Mouse (Mus musculus): Measurements from ENCODE around the gene Lasp1.
"Not testable (repeated sequence)": the region's sequence is repeated elsewhere in the genome, so short reads cannot be mapped to it uniquely, and the experiment has no call there.

Lasp1 gene

GRCm38 (mm10) chr11:97829365-97829764, 30.6 kb downstream of the Lasp1 start:
- DNase-seq (ENCODE audit: low spot score in 2 of 2), result no peak

GRCm38 (mm10) chr11:97829913-97830476, 31.2 kb downstream of the Lasp1 start:
- no peak for DNase-seq (ENCODE audit: low spot score in 2 of 2)

DNA sequence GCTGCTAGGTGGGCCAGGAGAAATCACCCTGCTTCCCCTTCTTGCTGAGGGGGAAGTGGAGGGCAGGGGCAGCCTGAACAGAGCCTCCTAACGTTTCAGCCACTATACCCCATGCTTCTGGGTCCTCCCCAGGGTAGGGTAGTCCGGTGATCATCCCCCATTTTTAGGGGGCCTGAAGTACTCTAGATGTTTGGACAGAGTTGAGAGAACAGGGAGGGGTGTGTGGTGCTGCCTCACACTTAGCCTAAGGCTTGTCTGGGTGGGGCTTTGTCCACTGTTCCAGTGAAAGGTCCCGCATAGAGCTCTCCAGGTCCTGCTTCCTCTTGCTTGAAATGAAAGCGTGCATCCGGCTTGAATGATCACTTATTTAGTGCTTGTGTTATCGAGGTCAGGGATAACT, 31.7 kb downstream of the Lasp1 start:
- no peak for DNase-seq (ENCODE audit: low spot score in 2 of 2)

DNA sequence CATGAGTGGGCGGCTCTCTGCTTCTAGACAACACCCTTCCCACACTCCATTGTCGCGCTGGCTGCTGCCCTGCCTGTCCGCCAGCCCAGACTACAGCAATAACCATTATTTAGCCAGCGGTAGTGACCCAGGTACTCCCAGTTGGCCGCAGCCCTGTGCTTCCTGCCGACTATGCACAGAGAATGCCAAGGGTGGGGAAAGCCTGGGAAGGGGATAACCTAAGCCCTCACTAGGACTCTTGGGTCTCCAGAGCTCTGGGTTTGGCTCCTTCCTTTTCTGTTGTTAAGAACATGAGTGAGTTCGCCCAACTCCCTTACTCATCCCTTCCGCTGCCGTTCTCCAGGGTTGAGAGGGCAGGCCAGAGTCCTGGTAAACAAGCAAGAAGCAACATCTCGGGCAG, 33.2 kb downstream of the Lasp1 start:
- no peak for DNase-seq (ENCODE audit: low spot score in 2 of 2)

DNA sequence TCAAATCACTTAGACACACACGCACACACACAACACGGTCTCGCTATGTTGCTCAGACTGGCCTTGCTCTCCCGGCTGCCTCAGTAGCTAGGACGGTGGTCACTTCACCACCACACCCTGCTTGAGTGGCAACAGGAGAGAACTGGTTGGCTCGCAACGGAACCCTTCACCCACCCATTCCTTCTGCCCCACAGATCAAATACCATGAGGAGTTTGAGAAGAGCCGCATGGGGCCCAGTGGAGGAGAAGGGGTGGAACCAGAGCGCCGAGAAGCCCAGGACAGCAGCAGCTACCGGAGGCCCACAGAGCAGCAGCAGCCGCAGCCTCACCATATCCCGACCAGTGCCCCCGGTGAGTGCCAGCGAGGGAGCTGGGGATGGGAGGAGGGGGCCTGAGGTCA, 34.6 kb downstream of the Lasp1 start:
- no peak for DNase-seq (ENCODE audit: low spot score in 2 of 2)

GRCm38 (mm10) chr11:97836541-97836940, 37.7 kb downstream of the Lasp1 start:
- DNase-seq (ENCODE audit: low spot score in 2 of 2), result no peak

- DNase-seq (ENCODE audit: low spot score in 2 of 2), result not testable (repeated sequence)
Observed at GRCm38 (mm10) chr11:97837051-97837450, 38.3 kb downstream of the Lasp1 start.

GRCm38 (mm10) chr11:97837641-97838149, 38.9 kb downstream of the Lasp1 start:
- no peak for DNase-seq (ENCODE audit: low spot score in 2 of 2)

DNA sequence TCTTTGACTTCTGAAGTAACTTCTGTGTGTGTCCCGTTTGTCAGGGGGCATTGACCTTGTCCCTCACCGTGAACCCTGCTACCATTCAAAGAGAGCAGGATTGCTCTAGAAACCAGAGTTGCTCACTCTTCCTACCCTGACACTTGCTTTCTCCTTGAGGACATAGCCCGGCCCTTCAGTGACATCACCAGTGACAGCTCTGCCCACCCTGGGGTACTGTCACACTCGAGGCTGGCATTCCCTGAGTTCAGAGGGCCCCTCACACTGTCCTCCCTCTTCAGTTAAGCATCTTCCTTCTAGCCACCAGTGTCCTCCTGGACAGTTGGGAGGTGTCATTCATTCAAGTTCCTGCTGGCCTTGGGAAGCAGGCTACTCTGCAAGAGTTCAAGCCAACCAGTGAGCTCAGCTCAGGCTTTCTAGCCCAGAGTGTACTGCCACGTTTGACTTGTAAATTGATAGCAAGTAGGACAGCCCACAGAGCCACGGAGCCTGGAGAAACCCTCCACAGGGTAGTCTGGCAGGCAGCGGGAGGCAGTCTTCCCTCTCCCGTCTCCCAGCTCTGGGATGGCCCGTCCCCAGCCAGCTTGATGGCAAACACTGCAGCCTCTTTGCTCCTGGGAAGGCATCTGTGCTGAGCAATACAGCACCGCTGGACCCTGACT, 40.1 kb downstream of the Lasp1 start:
- DNase-seq (ENCODE audit: low spot score in 2 of 2), result no peak

DNA sequence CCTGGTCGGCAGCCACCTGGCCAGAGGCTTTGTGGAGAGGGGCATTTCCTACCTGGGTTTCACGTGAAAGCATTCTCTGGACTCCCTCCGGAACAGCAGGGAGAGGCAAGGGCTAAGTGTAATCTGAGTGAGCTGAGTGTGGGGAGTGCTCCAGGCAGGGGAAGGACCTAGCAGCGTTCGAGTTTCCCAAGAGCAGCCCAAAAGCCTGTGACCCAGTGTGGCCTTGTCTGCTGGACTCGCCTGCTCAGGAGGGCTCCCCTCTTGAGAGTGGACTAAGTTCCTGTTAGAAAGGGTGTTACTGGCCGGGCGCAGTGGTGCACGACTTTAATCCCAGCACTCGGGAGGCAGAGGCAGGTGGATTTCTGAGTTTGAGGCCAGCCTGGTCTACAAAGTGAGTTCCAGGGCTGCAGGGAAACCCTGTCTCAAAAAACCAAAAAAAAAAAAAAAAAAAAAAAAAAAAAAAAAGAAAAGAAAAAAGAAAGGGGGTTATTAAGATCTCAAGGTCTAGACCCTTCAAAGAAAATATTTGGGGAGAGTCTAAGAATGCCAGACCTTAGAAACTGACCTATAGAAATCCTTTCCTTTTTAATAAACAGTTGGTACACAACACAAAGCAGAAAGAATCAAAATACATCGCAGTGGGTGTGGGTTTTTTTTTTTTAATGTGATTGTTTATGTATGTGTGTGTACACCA, 40.8 kb downstream of the Lasp1 start:
- DNase-seq (ENCODE audit: low spot score in 2 of 2), result no peak

GRCm38 (mm10) chr11:97840135-97840490, 41.3 kb downstream of the Lasp1 start:
- no peak for DNase-seq (ENCODE audit: low spot score in 2 of 2)

DNA sequence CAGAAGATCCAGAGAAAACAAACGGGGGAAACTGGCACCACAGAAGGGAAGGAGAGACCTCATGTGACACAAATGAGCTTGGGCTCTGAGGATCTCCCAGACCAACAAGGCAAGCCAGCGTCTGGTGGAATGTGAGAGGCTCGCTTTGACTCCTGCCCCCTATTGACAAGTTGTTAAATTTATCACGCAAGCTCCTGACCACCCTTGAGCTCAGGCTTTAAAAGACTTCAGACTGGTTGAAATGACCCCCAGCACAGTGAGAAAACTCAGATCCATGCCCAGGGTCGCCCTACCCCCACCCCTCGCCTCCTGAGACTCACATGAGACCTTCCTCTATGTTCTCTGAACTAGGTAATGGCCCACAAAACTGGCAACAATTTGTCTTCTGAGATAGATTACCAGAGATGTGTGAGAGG, 41.7 kb downstream of the Lasp1 start, which contains the start of gene B230217C12Rik:
B230217C12Rik (plus strand) TSS at position 242 of the 416 bp plus-strand sequence.
- DNase-seq (ENCODE audit: low spot score in 2 of 2), result no peak

GRCm38 (mm10) chr11:97840991-97841661, 42.3 kb downstream of the Lasp1 start:
- DNase-seq (ENCODE audit: low spot score in 2 of 2), result peak in 1 of 2 experiments; percentile 54

- DNase-seq (ENCODE audit: low spot score in 2 of 2), result no peak
Observed at GRCm38 (mm10) chr11:97842001-97842400, 43.2 kb downstream of the Lasp1 start.

GRCm38 (mm10) chr11:97850367-97850766, 51.6 kb downstream of the Lasp1 start:
- no peak for DNase-seq (ENCODE audit: low spot score in 2 of 2)

DNA sequence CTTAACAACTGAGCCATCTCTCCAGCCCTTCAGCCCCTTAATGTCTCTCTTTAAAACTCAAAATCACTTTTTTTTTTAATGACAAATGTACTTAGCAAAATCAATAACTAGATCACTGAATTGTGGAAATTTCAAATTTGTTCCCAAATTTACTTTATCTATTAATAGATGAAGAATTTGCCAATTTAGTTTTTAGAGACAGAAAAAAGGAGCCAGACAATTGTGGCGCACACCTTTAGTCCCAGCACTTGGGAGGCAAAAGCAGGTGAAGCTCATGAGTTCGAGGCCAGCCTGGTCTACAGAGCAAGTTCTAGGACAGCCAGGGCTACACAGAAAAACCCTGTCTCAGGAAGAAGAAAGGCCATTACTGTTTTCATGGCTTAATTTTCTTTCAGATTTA, 52.8 kb downstream of the Lasp1 start:
- DNase-seq (ENCODE audit: low spot score in 2 of 2), result no peak

- DNase-seq (ENCODE audit: low spot score in 2 of 2), result no peak
Observed at GRCm38 (mm10) chr11:97855473-97855872, 56.7 kb downstream of the Lasp1 start.

DNA sequence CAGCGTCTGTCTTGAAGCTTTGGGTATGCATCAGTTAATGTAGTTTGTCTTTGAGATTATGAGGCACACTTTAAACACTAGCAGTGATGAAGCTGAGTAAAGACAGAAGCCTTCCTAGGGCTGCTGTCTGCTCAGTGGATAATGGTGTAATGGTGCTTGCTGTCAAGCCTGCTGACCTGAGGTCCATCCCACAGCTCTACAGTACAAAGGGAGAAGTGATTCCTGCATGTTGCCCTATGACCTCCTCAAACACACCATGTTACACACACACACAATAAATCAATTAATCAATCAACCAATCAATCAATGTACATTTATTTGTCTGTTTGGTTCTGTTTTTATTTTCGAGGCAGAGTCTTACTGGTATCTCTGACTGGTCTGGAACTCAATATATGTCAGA, 63.3 kb downstream of the Lasp1 start:
- DNase-seq (ENCODE audit: low spot score in 2 of 2), result no peak

DNA sequence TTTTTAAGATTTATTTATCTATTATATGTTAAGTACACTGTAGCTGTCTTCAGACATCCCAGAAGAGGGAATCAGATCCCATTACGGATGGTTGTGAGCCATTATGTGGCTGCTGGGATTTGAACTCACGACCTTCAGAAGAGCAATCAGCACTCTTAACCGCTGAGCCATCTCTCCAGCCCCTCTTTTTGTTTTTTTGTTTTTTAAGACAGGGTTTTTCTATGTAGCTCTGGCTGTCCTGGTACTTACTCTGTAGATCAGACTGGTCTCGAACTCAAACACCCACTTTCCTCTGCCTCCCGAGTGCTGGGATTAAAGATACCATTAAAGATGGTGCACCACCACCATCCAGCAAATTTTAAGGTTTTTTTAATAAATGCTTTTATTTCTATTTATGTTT, 66.6 kb downstream of the Lasp1 start:
- no peak for DNase-seq (ENCODE audit: low spot score in 2 of 2)

DNA sequence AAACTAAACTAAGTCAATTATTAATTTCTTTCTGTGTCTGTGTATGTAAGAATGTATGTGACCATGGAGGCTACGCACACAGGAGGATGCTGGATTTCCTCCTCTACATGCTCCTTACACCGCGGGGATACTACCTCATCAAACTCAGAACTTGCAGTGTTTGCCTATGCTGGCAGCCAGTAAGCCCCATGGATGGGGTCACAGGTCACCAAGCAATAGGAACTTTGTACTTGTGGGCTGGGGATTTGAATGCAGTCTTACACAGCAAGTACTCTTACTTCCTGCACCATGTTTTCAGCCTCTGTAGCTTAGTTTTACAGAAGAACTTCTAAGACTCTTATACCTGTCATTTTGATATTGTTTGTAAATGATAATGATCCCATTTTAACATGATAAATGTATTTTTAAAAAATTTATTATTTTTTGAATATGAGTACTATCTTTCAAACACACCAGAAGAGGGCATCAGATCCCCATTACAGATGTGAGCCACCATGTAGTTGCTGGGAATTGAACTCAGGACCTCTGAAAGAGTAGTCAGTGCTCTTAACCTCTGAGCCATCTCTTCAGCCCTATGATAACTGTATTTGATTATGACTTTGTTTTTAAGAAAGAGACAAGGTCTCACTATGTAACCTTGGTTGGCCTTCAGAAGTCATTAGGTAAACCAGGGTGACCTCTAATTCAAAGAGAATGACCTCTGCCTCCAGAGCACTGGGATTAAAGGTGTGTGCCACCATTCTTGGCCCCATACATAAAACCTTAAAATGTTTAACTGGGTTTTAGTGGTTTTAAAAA, 67.5 kb downstream of the Lasp1 start:
- DNase-seq (ENCODE audit: low spot score in 2 of 2), result no peak

GRCm38 (mm10) chr11:97867591-97867990, 68.8 kb downstream of the Lasp1 start:
- no peak for DNase-seq (ENCODE audit: low spot score in 2 of 2)

DNA sequence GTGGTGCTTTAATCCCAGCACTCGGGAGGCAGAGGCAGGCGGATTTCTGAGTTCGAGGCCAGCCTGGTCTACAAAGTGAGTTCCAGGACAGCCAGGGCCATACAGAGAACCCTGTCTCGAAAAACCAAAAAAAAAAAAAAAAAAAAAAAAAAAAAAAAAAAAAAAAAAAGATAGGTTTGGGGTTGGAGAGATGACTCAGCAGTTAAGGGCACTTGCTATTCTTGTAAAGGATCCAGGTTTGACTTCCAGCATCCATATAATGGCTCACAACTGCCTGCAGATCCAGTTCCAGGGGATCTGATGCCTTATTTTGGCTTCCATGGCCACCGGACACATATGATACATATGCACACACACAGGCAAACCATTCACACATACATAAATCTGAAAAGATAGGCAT, 73.6 kb downstream of the Lasp1 start:
- DNase-seq (ENCODE audit: low spot score in 2 of 2), result not testable (repeated sequence)
